Mouse (Mus musculus): ENCODE measurements around the gene Rasal1.

Gene Rasal1

DNA sequence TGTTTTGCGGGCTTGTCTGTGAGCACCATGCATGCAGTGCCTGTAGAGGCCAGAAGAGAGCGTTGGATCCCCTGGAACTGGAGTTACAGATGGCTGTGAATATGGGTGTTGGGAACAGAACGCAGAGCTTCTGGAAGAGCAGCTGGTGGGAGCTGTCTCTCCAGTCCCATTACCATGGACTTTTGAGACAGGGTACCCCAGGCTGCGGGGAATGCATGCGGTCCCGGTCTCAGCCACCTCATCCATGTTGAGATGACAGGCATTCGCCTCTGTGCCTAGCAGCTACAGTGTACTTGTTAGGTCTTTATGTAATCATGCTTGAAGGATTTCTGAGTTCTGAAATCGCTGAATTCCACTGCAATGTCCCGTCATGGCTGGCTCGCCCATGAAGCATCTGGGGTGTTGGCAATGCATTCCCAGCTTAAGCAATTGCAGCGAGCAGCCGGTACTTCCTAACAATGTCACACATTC lies 7.7 kb downstream of the Rasal1 start:
- DNase-seq (ENCODE audit: low read depth), result no peak

DNA sequence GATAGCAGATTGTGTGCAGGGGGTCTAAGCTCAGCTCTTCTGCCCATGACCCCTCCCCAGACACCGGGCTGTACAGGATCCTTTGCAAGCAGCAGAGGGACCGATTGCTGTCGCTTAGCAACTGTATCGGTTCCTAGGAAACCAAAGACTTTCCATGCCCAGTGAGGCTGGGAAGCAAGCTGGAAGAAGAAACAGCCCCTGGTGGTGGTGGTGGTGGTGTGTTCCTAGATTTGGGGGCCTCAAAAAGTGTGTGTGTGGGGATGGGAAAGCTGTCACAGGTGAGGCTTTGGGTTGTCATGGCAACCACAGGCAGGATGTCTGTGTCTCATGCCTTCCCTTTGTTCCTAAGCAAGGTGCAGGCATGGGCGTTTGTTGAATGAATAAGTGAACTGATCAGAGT lies 12.2 kb downstream of the Rasal1 start:
- no peak for DNase-seq (ENCODE audit: low read depth)

DNA sequence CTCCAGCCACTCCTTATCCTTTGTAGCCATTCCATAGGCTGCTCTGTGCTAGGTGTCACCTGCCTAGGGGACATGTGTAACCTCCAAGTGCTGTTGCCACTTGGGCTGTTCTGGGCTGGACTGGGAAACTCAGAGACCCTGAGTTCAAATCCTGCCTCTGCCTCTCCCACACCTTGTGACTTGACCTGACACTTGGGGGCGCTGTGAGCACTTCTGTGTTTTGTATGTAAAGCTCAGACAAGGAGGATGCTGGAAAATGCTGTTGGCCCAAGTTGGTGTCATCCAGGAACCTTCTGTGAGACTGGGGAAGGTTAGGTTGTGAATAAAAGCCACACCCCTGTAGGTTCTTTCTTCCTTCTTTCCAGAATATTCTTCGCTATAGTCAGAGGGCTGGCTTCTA lies 16.3 kb downstream of the Rasal1 start:
- DNase-seq (ENCODE audit: low read depth), result peak; percentile 56

DNA sequence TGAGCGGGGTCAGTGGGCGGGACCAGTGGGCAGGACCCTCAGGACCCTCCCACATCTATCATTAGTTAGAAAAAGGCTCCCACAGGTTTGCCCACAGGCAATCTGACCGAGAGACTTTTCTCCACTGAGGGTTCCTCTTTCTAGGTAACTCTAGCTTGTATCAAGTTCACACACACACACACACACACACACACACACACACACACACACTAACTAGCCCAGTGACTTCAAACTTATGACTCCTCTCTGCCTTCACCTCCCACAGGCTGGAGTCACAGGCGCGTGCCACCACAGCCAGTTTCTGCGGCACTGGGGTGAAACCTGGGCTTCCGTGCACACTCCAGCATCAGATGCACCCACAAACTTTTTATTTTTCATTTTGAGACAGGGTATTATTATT lies 20.1 kb downstream of the Rasal1 start:
- peak; percentile 19 for DNase-seq (ENCODE audit: low read depth)

DNA sequence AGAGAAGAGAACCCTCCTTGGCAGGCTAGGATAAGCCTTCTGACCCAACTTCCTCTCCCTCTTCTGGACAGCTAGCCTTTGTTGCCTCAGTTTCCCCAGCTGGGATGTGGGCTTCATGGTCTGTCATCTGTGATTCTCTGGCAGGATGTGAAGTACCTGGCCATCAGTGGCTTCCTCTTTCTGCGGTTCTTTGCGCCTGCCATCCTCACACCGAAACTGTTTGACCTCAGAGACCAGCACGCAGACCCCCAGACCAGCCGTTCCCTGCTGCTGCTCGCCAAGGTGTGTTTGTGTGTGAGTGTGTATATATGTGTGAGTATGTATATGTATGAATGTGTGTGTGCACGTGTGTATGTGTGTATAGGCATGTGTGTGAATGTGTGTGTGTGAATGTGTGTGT lies 21.5 kb downstream of the Rasal1 start:
- no peak for DNase-seq (ENCODE audit: low read depth)

DNA sequence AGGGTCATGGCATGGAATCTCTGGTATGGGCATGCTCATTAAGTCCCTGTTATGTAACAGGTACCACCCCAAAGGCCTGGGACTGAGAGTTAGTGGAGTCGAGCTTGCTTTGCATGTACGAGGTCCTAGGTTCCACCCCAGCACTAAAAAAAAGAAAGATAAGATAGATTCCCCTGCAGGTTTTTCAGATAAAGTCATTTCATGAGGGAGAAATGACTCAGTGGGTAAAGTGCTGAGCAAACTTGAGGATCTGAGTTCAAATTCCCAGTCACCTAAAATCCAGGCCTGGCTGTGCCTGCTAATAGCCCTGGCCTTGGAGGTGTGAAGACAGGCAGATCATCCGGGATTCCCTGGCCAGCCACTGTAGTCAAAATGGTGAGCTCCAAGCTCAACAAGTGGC lies 23.3 kb downstream of the Rasal1 start:
- DNase-seq (ENCODE audit: low read depth), result no peak

DNA sequence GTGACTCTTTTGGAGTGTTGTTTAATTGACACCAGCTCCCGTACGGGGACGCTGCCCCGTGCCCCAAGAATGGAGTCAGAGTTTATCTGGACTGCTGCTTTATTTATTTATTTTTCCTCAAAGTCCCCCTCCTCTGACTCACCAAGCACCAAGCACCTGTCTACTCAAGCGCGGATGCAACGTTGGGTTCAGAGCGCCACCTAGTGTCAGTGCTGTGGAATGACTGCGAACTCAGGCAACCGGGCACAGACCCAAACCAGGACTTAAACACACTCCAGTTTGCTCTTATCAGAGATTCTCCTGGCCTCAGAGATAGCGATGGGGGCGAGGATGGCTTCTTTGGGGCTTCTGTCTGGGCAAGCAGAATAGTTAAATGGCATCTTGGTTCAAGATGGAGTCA lies 25.0 kb downstream of the Rasal1 start:
- peak; percentile 91 for DNase-seq (ENCODE audit: low read depth)

DNA sequence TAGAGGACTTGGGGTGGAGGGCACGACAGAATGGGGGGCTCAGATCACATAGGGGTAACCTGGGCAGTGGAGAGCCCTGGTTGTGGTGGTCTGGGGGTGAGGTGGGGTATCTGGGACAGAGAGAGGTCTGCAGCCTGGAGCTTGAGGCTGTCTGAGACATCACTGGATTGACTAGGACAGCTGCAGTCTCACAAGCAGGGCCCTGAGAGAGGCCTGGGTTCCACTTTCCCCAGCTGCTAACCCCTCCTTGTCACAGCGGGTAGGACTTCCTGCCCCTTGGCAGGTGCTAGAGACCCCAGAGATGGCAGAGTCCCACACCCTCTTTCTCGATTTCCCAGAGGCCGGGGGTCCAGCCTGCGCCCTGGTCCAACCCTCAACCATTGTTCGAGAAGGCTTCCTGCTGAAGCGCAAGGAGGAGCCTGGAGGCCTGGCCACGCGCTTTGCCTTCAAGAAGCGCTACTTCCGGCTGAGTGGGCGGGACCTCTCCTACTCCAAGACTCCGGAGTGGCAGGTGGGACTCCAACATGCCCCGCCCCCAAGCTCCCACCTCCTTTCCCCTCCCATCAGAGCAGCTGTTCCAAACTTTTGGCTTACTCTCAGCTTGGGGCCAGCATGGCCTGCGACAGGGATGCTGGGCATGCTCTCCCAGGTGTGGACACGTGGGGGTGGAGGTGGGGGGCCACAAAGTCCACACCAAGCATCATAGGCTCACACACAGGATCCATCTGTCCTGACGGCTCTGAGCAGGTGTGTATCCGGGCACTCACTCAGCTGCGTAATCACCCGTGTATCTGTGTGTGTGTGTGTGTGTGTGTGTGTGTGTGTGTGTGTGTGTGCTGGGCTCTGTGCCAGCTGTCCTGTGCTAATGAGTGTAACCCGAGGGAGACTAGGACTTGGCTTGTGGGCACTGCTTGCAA lies 25.9 kb downstream of the Rasal1 start:
- DNase-seq (ENCODE audit: low read depth), result peak; percentile 59

DNA sequence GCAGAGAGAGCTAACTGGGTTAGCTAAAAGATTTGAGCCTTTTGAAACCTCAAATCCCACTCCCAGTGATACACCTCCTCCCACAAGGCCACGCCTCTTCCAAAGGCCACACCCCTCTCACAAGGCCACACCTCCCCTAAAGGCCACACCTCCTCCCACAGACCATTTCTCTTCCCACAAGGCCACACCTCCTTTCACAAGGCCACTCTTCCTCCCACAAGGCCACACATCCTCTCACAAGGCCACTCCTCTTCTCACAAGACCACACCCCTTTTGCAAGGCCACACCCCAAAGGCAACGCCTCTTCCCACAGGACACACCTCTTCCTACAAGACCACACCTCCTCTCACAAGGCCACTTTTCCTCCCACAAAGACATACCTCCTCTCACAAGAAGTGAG lies 28.9 kb downstream of the Rasal1 start:
- peak; percentile 80 for DNase-seq (ENCODE audit: low read depth)

DNA sequence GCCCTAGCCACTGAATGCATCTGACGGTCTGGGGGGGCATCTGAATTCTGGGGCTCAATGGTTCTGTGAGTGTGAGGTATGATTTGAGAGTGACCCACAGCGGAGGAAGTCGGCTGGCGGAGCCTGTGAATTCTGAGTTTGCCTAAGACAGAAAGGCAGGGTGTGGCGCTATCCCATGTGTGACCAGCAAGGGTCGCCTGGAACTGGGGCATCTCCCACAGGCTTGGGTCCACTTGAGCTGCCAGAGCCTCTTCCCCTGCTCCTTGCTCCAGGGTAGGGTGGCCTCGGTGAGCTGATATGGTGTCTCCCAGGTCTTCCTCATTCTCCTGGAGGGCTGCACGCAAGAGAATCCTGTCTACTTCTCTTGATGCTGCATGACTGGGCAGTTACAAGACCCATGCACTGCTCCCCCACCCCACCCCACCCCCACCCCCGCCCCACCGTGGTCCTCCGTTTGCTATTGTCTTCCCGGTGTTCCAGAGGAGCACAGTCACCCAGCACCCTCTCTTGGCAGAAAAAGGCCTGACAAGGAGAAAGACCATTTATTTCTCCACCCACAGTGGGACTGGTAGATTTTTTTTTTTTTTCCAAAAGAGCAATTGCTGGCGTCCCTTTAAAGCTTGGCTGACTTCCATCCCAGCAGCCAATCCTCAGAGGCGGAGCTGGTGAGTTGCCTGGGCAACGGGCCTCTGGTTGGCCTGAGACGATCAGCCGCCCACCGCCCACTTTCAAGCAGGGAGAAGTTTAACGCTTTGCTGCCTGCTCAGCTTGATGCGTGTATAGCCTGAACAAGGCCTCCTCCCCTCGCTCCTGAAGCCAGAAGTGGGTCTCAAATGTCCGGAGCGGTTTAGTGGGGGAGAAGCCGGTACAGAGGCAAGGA lies 31.3 kb downstream of the Rasal1 start:
- peak; percentile 71 for DNase-seq (ENCODE audit: low read depth)

DNA sequence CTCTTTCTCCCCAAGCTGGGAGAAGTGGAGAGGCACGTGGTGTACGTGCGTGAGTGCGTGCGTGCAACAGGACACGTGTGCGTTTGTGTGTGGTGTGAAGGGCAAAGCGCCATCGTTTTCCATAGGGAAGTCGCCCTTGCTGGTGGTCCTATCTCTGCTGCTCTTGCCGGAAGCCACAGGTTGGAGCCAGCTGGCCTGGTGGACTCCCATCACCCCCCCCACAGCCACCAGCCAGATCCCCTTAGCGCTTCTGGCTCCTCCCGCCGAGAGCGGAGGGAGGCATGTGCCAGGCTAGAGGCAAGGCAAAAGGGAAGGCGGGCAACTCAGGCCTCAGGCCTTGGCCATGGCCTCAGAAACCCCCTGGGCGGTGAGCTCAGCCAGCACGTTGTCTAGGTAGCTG lies 32.3 kb downstream of the Rasal1 start:
- no peak for DNase-seq (ENCODE audit: low read depth)

DNA sequence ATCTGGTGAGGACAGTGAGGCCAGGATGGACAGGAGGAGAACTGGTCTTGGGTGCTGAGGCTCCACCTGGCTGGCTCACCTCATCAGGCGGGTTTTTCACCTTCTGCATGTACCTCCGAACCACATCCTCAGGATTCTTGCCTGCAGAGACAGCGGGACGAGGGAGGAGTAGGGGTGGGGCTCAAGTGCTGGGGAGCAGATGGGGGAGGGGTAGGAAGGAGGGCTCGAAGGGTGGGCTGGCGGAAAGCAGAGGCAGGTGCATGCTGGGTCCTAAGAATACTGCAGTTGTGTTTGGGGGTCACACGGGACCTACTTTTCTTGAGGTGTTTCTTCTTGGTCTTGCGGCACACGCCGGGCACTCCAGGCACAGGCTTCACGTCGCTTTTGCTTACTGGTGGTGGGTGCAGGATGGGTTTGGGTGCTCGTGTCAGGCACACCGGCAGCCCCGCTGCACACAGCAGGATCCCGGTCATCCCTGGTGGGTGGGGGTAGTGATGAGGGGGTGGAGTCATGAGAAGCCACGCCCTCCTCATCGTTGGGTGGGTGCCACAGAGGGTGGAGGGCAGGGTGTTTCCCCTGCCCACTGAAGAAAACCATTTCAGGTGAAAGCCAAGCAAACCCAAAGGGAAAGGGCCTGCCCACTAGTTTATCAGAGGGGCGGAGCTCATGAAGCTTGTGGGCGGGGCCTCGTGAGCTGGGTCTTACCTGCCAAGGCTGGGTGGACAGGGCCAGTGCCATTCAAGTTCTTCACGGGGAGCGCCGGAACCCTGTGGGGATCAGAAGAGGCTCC lies 34.6 kb downstream of the Rasal1 start:
- DNase-seq (ENCODE audit: low read depth), result no peak

DNA sequence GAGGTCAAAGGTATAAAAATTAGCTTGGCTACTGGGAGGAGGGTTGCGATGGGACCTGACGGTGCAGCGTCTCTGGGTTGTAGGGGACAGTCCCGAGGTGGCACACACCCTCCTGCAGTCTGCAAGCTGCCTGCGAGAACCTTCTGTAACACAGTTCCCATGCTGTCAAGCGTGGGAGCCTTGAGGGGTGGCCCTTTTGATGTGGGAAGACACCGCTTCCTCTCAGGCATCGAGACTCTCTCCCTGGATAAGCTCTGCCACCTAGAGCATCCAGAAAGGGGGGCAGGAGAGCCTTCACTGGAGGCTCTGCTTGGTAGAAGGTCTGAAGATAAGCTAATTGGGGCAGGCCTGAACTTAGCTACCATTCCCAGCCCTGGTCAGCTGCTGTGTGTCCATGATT lies 37.1 kb downstream of the Rasal1 start:
- peak; percentile 91 for DNase-seq (ENCODE audit: low read depth)

DNA sequence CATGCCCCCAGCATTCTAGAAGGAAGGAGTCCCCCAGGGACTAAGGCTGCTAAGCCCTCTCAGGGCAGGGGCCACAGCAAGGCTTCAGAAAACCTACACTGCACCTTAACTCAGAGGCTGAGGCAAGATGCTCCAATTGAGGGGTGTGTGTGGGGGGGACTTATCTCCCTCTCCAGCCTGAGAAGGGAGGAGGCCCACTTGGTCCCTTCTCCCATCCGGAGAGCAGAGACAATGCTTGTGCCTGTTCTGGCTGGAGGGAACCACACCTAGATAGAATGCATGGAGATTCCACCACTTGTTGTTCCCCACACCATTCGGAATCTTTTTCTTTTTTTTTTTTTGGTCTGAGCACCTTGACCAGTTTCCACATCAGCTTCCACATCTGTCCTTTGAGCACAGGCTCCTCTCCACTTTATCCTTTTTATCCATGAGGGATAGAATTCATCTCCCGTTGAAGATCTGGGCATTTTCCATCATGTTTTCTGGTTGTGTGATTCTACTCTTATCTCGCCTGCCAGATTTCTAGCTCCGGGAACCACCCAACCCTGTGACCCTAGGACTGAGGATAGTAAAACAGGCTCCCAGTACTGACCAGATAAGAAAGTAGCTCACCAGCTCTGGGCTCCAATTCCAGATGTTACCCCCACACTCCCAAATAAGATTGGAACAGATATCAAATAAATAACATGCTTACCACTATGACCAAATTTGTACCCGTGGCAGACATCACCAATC lies 38.3 kb downstream of the Rasal1 start:
- DNase-seq (ENCODE audit: low read depth), result no peak

DNA sequence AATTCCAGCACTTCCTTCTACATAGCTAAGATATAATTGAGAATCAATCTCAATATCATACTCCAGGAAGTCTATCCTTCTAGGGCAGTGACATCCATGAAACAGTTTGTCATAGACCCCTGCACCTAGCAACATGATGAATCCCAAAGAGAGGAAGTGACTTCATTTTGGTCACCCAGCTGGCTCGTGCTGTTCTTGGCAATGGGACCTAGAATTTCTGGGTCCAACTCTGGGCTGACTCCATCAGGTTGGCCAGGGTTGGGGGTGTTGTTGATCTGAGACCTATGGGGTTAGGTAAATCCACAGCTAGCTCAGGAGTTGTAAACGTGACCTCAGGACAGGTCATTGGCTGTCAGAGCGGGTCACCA lies 38.9 kb downstream of the Rasal1 start:
- no peak for DNase-seq (ENCODE audit: low read depth)

DNA sequence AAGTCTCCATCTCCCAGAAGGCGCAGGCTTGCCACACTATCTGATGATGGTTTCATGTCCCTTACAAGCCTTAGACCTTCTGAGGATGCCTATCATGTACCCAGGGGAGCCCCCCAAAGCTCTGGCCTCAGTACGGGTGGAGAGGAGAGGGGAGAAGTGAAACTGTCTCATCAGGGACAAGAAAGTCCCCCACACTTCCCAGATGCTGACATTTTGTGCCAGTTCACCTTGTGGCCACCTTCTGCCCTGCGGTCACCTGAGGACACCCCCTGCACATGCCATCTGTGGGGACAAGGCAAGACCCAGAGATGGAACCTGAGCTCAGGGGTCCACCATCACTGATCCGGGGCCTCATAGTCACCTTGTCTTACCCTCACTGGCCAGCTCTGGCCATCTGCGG lies 39.3 kb downstream of the Rasal1 start:
- no peak for DNase-seq (ENCODE audit: low read depth)

DNA sequence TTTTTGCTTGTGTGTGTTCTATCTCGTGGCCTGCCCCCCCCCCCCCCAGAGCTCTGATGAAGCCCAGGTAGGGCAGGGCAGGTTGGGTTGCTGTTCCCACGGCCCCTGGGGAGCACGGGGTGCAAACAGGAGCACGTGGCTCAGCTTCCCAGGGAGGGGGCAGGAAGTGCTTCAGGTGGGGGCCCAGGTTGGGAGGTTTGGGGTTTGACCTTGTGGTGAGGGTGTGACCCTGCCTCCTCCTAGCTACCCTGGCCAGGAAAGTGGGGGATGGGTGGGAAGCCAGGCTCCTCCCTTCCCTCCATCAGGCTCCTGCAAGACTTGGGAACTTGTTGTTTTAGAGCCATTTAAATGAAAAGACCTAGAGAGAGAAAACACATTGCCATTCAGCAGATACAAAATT lies 39.8 kb downstream of the Rasal1 start:
- DNase-seq (ENCODE audit: low read depth), result peak; percentile 70

DNA sequence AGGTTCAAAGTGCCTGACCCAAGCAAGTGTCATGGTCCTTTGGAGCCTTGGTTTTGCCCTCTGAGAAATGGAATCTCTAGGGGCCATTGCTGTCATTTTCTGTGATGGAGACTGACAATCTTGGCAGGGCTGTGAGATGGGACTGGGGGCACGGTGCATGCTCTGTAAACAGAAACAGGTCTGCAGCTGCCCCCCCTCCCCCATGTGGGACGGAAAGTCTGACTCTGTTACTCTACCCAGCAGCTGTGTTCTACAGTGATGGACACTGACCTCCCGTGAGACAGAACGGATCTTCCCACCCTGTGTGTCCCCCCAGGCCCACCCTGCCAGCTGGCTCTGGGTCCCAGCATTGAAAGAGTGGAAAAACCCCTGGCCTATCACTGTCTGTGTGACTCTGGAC lies 41.8 kb downstream of the Rasal1 start:
- DNase-seq (ENCODE audit: low read depth), result no peak

DNA sequence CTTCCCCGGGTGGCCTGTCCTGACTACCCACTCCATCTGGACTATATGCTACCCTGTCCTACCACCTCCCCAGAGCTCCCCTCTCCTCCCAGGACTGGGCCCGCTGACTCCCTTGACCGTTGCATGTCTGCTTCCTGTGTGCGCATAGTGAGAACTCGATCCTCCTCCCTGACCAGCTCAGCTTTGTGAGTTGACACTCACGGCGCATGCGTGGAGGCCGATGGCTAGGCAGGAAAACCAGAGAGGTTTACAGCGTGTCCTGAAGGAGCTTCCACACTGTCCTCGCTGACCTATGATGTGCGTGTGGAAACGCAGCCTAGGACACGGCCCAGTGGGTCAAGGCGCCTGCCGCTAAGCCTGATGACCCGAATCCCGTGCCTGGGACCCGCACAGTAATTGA lies 43.4 kb downstream of the Rasal1 start:
- DNase-seq (ENCODE audit: low read depth), result no peak

DNA sequence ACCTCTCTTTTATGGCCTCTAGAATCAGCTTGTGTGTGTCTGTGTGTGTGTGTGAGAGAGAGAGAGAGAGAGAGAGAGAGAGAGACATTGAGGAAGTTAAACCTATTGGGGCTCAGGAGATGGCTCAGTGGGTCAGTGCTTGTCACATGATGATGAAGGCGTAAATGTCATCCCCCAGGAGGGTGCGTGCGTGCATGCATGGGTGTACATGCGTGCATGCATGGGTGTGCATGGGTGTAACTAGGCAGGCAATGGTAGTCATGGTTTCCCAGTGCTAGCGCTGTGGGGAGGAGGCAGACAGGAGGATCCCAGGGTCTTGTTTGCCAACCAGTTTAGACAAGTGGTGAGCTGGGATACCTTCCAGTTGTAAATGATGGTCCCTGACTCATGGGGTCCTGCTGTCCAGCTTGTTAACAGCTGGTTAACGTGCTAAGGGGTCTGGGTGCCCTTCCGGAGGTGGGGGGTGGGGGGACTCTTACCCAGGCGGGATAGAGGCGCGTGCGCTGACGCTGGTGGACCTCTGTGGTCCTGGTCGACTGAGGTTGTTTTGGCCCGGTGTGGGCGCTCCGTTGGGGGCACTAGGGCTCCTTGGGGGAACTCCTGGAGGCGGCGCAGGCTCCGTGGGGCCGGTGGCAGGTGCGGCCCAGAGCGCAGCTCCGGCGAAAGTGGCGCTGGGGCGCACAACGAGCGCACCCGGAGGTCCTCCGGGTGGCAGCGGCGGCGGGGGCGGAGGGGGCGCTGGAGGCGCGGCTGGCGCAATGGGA lies 45.5 kb downstream of the Rasal1 start:
- no peak for DNase-seq (ENCODE audit: low read depth)

DNA sequence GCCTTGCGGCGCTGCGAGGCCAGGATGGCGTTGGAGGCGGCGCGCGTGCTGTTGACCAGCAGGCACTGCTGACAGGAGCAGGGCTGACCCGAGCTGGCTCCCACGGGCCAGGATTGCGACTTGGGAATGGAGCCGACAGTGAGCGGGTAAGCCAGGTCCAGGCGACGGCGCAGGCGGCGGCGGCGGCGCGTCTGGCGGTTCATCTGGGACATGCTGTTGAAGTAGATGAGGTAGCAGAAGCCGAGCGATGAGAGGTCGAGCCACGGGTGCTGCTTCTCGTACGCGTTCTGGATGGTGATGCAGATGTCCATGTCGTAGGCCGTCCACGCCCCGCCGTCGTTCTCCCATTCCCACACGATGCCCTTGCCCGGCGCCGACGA lies 46.1 kb downstream of the Rasal1 start:
- no peak for DNase-seq (ENCODE audit: low read depth)

All from naive thymus-derived CD4-positive, alpha-beta T cell, adult 2 months (primary cell).